Mouse (Mus musculus) gastrocnemius, postnatal 4 days (tissue): ENCODE data around the gene Thsd7b. TPM values are rescaled to one million over a fixed set of nuclear protein-coding genes. Genes with fewer than 3 reads are reported as not detected.

ENCODE experiments used
- DNase-seq, 2 experiments: peaks; one replicate each; pipeline ENCODE4 v3.0.0; 2021 to 2022; ENCODE audit warnings: low spot score in 2 of 2, mixed read lengths in 2 of 2
- total RNA-seq, 2 experiments: library from RNA; stranded (reverse); gene quantifications; 2 replicates each; pipeline ENCODE4 v1.2.3; 2021

Gene Thsd7b
- total RNA-seq, 2 experiments from 2014 or later, result 2.0 to 2.2 TPM

GRCm38 (mm10) chr1:129516379-129516778, 243.3 kb downstream of the Thsd7b start:
- no peak for DNase-seq

DNA sequence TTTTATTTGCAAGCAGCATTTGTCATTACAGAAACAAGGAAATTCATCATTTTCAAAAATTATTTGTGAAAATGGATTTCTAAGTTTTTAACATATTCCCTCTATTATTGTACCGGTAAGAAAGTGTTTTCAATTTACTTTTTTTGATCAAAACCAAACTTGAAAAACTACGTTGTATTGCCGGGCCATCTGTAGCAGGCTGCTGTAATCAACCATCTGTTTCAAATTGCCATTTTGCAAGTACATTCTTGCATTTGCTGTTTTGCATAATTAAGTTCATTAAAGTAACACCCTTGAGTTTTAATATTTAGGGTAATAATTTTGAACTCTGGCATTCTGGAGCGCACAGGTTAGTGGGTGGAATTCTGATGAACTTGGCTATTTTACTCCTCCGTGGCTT, 246.6 kb downstream of the Thsd7b start:
- DNase-seq, result no peak

DNA sequence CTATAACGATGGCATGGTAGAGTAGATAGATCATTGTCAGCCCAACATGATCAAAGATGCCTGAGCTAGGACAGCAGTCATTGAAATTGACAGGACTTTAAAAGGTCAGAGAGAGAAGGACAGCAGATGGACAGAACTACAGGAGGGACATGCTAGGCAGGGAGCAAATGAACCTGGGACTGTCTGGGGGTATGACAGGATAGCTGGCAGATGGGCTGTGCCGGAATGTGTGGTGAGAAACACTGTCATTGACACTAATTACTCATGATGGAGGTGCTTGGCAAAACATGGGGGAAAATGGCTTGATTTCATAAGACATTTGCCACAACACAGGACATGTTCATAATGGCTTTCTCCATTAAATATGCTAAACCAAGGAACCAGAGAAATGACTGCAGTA, 253.9 kb downstream of the Thsd7b start:
- no peak for DNase-seq

DNA sequence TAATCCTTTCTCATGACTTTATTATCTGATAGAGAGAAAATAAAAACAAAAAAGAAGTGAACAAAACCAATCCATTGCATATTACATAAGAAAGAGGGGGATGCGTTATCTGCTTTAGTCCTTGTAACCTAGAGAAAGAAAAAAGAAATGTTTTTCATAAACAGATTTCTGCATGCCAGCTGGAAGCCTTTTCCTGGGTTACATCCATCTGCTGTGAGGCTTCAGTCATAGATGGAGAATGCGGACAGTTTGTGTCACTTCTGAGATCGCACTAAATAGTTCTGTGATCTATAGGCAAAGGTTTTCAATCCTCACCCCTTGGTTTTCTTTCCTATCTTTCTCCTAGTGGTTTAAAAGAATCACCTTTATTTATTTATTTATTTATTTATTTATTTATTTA, 259.1 kb downstream of the Thsd7b start:
- no peak for DNase-seq

DNA sequence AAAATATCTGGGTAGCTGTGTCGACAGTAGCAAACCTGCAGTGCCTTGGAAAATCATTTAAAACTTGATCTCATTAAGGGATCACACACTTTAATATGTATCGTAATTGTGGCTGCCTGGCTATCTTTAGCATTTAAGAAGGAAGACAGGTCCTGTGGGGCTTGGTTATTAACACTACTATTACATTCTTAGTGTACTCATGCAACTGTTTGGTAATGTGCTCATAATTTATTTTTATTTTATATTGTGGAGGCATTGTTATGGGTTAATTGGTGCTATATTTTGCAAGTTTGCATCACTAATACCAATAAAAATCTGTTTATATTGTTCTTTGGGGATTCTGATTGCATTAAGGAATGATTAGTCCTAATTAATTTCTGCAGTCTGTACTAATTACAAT, 265.4 kb downstream of the Thsd7b start:
- DNase-seq, result no peak

DNA sequence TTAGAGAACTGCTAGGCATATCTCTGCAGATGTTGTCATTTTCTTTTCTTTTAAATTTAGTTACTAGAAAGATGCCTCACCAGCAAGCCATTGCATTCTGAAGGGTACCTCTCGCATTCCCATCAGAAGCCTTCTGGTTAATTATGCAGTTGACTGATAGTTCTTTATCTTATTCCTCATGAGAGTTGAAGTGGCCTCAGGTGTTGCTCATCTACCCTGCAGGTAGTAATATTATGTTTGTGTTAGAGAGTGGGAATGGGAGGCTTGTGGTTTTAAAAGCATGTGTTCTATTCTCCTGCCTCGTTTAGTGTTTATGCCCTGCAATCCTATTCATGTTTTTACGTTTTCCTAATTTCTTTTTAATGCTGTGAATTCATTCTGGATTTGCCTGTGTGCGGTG, 265.9 kb downstream of the Thsd7b start:
- no peak for DNase-seq

GRCm38 (mm10) chr1:129540751-129541150, 267.6 kb downstream of the Thsd7b start:
- DNase-seq, result no peak

DNA sequence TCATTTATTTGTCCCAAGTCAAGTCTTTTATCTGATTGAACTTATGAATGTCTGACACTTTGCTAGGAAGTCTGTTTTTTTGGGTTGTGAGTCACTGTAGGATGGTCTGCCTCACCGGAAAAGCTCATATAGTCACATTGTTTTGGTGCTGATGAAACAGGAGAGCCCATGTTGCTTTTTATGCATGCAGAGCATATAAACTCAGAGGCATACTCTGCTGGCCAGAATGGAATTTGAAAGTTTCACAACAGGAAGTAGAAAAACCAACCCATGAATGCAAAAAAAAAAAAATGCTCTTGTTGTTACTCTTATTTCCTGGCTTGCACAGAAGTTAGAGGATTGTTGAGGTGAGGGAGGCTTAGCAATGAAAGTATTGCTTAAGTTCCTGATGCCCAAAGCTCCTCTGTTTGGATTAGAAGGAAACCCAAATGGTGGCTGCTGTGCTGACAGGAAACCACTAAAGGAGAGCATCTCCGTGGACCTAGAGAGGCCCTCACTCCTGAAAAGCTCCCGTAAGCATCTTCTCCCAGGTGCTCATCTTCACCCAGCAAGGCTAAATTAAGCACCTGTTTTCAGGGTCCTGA, 269.6 kb downstream of the Thsd7b start:
- DNase-seq, result no peak

DNA sequence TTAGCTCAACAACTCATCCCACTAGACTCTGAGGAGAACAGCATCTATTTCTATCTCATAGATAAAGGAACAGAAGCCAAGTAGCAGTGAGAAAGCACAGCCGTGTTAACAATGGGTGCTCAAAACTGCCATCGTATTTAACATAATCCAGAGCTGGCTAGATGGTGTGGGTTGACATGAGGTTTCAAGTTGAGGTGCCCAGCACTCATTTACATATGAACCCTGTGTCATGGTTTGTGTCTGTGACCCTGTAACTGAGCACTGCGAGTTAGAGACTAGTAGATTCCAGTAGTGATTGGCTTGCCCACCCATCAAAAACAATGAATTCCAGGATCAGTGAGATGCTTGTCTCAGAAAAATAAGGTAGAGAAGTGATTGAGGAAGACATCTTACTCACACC, 270.1 kb downstream of the Thsd7b start:
- DNase-seq, result no peak

GRCm38 (mm10) chr1:129558054-129558453, 285.0 kb downstream of the Thsd7b start:
- no peak for DNase-seq

- no peak for DNase-seq
These were observed 286.0 kb downstream of the Thsd7b start for GRCm38 (mm10) chr1:129559137-129559536.

DNA sequence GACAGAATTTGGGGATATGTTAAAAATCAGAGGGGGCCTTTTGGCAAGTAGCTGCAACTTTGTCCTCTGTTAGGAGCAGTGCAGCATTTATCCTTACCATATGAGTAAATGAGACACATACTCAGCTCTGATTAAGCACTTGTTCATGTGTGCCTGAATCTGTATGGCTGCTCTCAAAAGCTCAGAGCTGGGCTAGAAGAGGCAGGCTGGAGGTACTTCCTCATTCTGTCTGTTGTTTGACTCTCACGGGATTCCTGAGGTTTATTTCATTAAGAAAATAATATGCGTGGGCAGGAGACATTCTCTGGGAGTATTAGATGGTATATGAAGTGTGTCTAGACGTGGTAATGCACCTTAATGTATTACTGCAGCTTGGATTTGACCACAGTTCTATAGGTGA, 286.7 kb downstream of the Thsd7b start:
- DNase-seq, result no peak

- no peak for DNase-seq
These were observed 289.6 kb downstream of the Thsd7b start for GRCm38 (mm10) chr1:129562707-129563106.

GRCm38 (mm10) chr1:129570522-129570921, 297.4 kb downstream of the Thsd7b start:
- DNase-seq, result no peak

DNA sequence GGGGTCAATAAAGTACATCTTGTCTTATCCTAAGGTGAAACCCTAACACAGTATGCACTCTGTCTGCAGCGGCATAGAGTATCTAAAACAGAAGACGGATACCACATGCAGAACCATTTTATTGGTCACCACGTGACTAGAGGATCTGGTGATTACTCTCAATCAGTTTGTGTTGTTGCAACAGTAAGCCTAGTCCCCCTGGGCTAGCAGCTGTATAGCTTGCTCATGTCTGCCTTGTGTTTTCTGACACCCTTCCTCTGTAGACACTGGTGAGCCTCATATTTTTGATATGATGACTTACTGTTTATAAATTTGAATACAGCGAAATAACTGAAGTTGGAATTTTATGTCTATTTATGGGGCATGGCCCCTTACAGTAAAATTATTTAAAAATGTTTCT, 306.9 kb downstream of the Thsd7b start:
- DNase-seq, result no peak

DNA sequence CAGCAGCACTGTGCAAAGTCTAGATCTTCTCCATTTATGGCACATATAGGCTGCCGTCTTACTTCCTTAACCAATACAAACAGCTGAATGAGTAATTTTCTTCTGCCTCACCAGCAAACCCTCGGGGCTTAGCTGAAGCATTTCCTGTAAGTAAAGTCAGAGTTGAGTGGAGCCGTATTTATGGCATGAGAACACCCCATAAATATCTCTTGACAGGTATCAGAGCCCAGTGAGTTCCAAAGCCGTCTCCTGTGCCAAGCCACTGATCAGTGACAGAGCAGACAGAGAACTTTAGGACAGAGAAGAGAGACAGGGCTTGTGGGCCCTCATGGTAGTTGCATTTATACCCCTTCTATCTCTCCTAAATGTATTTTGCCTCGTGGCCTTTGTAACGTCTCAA, 313.5 kb downstream of the Thsd7b start:
- DNase-seq, result no peak

GRCm38 (mm10) chr1:129589366-129590002, 316.4 kb downstream of the Thsd7b start:
- DNase-seq, result no peak

GRCm38 (mm10) chr1:129595447-129595846, 322.3 kb downstream of the Thsd7b start:
- no peak for DNase-seq

GRCm38 (mm10) chr1:129600933-129601332, 327.8 kb downstream of the Thsd7b start:
- no peak for DNase-seq

DNA sequence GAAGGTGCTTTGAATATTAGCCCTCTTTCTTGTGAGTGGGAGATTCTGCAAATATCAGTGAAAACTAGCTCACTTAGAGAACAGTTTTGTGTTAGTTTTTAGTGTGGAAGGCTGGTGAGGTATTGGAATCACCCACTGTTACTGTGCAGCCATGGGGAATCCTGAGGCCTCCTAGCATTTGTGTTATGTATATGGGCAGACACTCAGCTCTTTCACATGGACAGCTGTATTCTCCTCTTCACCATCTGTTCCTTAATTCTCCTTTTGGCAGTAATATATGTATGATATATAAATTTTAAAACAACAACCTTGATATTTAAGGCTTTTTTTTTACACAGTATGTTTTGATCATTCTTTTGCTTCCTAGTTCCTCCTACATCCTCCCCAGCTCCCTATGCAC, 329.2 kb downstream of the Thsd7b start:
- DNase-seq, result no peak

DNA sequence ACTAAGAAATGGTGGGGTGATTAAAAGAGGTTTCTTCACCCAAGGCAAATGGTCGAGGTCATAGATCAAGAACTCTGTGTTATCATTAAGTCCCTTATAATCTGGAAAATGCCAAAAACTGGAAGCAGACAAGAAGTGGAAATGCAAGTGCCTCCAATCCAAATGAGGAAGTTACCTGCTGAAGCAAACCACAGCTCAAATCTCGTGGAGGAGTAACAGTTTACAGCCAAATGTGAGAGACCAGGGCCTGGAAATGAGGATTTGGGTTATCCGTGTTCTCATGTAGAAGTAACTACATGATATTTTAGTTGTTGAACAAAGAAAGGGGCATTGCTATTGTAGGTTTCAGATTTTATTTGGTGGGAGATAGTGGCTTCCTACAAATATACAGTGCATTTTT, 335.3 kb downstream of the Thsd7b start:
- DNase-seq, result no peak

DNA sequence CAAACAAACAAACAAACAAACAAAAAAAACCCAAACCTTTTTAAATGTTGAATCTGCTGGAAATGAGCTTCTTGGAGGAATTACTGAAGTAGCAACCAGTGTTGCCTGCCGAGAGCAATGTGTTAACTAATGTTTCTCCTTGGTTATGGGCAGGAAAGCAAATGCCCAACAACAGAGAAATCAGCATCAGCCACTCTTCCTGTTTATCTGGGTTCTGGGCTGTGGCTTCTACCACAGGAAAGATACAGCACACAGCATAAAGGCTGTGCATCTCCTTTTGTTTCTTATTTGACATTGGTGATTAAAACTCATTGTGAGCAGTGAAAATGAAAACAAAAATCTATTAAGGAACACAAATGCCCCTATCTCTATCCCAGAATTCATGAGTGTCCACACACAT, 343.0 kb downstream of the Thsd7b start:
- no peak for DNase-seq
